ENCODE assay signal across 20 mouse cellular contexts in the genomic region with DNA sequence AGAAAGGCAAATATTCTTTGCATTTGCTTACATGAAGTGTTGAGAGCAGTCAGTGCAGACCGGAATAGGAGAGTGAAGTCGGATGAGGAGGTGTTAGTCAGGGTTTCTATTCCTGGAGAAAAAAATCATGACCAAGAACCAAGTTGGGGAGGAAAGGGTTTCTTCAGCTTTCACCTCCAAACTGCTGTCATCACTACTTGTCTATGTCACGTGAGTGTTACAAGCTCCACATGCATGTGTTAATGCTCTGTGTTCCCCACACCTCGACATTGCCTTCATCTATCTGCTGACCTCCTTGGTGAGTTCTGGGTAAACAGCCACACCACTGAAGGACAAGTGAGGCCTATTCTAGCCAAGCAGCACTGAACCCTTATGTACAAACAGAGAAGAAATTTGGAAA.
DNase-seq lines count a peak whose midpoint lies in the region; ATAC-seq lines count a peak whose summit lies in the region.
"Had no signal": no experiment of that assay in that cellular context is flagged by ENCODE, and none has a peak within 500 bp of the region (broad histone marks: within the 10 kb centered on the region; RNA-seq: fewer than 3 reads in every experiment).

No protein-coding gene starts in this region.

- no peaks in the 10 kb centered on the region for H3K9me3 ChIP-seq in heart, embryonic 11.5 days (replicated peaks; ENCODE audit: control insufficient read depth, low read length)
- no peaks in the 10 kb centered on the region for H3K9me3 ChIP-seq in heart, embryonic 15.5 days (replicated peaks)
- H3K9me3 ChIP-seq in midbrain, embryonic 11.5 days (ENCODE audit: control insufficient read depth, low read length) = no peaks in the 10 kb centered on the region
- no peaks in the 10 kb centered on the region for H3K9me3 ChIP-seq in midbrain, embryonic 16.5 days (replicated peaks; ENCODE audit: control insufficient read depth, low read length, poor library complexity, severe bottlenecking)
- H3K9me3 ChIP-seq: embryonic facial prominence, embryonic 13.5 days; forebrain, embryonic 12.5 days; hindbrain, embryonic 13.5 days; intestine, embryonic 15.5 days had no signal

- no peaks in the 10 kb centered on the region for H3K36me3 ChIP-seq in heart, embryonic 11.5 days (ENCODE audit: control insufficient read depth, insufficient read depth, low read length)
- no peaks in the 10 kb centered on the region for H3K36me3 ChIP-seq in heart, embryonic 15.5 days
- H3K36me3 ChIP-seq in midbrain, embryonic 11.5 days (ENCODE audit: control insufficient read depth, insufficient read depth, low read length) = no peaks in the 10 kb centered on the region
- no peaks in the 10 kb centered on the region for H3K36me3 ChIP-seq in midbrain, embryonic 16.5 days (ENCODE audit: control insufficient read depth, insufficient read depth, low read length)
- H3K36me3 ChIP-seq: embryonic facial prominence, embryonic 13.5 days; forebrain, embryonic 12.5 days; hindbrain, embryonic 13.5 days; intestine, embryonic 15.5 days had no signal

- no peak overlapping the region for H3K4me3 ChIP-seq in heart, embryonic 11.5 days (ENCODE audit: low read depth, low read length)
- no peak overlapping the region for H3K4me3 ChIP-seq in heart, embryonic 15.5 days
- H3K4me3 ChIP-seq in midbrain, embryonic 11.5 days (ENCODE audit: low read depth, low read length) = no peak overlapping the region
- H3K4me3 ChIP-seq in midbrain, embryonic 16.5 days (ENCODE audit: low read depth, low read length) = no peak overlapping the region
- H3K4me3 ChIP-seq: embryonic facial prominence, embryonic 13.5 days; forebrain, embryonic 12.5 days; hindbrain, embryonic 13.5 days; intestine, embryonic 15.5 days had no signal

- ATAC-seq in heart, embryonic 11.5 days (replicated peaks; ENCODE audit: insufficient number of reproducible peaks, low FRiP score, low TSS enrichment) = peak; percentile 76
- ATAC-seq in heart, embryonic 15.5 days (replicated peaks; ENCODE audit: insufficient number of reproducible peaks, insufficient read depth, low FRiP score, low read depth) = peak; percentile 73
- ATAC-seq in midbrain, embryonic 11.5 days (ENCODE audit: low FRiP score) = no peak
- ATAC-seq in midbrain, embryonic 16.5 days = no peak
- ATAC-seq: activated CD4-positive, CD25-positive, alpha-beta regulatory T cell, adult 4 months; forebrain, embryonic 16.5 days; intestine, embryonic 15.5 days; Patski had no signal

- no peaks in the 10 kb centered on the region for H3K4me1 ChIP-seq in heart, embryonic 11.5 days (ENCODE audit: control insufficient read depth, insufficient read depth, low read length)
- peaks cover 9% of the 10 kb centered on the region for H3K4me1 ChIP-seq in heart, embryonic 15.5 days (replicated peaks)
- H3K4me1 ChIP-seq in midbrain, embryonic 11.5 days (ENCODE audit: control insufficient read depth, insufficient read depth, low read length) = no peaks in the 10 kb centered on the region
- no peaks in the 10 kb centered on the region for H3K4me1 ChIP-seq in midbrain, embryonic 16.5 days (ENCODE audit: control insufficient read depth, insufficient read depth, low read length)
- H3K4me1 ChIP-seq: embryonic facial prominence, embryonic 13.5 days; forebrain, embryonic 12.5 days; hindbrain, embryonic 13.5 days; intestine, embryonic 15.5 days had no signal

- no peak overlapping the region for H3K9ac ChIP-seq in heart, embryonic 11.5 days (ENCODE audit: low read depth, low read length)
- no peak overlapping the region for H3K9ac ChIP-seq in heart, embryonic 15.5 days
- H3K9ac ChIP-seq in midbrain, embryonic 11.5 days (ENCODE audit: low read length) = no peak overlapping the region
- no peak overlapping the region for H3K9ac ChIP-seq in midbrain, embryonic 16.5 days (ENCODE audit: low read depth, low read length)
- H3K9ac ChIP-seq: embryonic facial prominence, embryonic 13.5 days; forebrain, embryonic 12.5 days; hindbrain, embryonic 13.5 days; intestine, embryonic 15.5 days had no signal

- intact Hi-C loops in heart, postnatal 10 days (cut with DNase I) = no loop called here
- intact Hi-C loops in heart, postnatal 25 days (cut with DNase I) = no loop called here

- no peaks in the 10 kb centered on the region for H3K27me3 ChIP-seq in heart, embryonic 11.5 days (ENCODE audit: control insufficient read depth, insufficient read depth, low read length)
- H3K27me3 ChIP-seq in heart, embryonic 15.5 days = no peaks in the 10 kb centered on the region
- H3K27me3 ChIP-seq in midbrain, embryonic 11.5 days (ENCODE audit: control insufficient read depth, insufficient read depth, low read length) = no peaks in the 10 kb centered on the region
- no peaks in the 10 kb centered on the region for H3K27me3 ChIP-seq in midbrain, embryonic 16.5 days (ENCODE audit: control insufficient read depth, insufficient read depth, low read depth, low read length)
- H3K27me3 ChIP-seq: CH12.LX; embryonic facial prominence, embryonic 13.5 days; forebrain, embryonic 12.5 days; hindbrain, embryonic 13.5 days; intestine, embryonic 15.5 days; Patski had no signal

- no peak overlapping the region for H3K4me2 ChIP-seq in heart, embryonic 11.5 days
- H3K4me2 ChIP-seq in heart, embryonic 15.5 days = no peak overlapping the region
- no peak overlapping the region for H3K4me2 ChIP-seq in midbrain, embryonic 11.5 days
- H3K4me2 ChIP-seq in midbrain, embryonic 16.5 days (ENCODE audit: low read length) = no peak overlapping the region
- H3K4me2 ChIP-seq: embryonic facial prominence, embryonic 13.5 days; forebrain, embryonic 12.5 days; hindbrain, embryonic 13.5 days; intestine, embryonic 15.5 days had no signal

- no peak for DNase-seq in heart, postnatal 10 days
- no peak for DNase-seq in heart, postnatal 25 days (ENCODE audit: low spot score)
- DNase-seq in midbrain, embryonic 11.5 days (ENCODE audit: low spot score, missing footprints) = peak; percentile 44
- DNase-seq: adrenal gland, postnatal 14 days; cerebellum, adult 18-20 months; cerebellum, adult 9-11 months; cerebellum, postnatal 36 days; gastrocnemius, postnatal 36 days; kidney, adult 18-20 months had no signal

- peak overlapping the region; percentile 71 for H3K27ac ChIP-seq in heart, embryonic 11.5 days (ENCODE audit: low read depth, low read length)
- peak overlapping the region; percentile 48 for H3K27ac ChIP-seq in heart, embryonic 15.5 days
- H3K27ac ChIP-seq in midbrain, embryonic 11.5 days (ENCODE audit: low read depth, low read length) = no peak overlapping the region
- no peak overlapping the region for H3K27ac ChIP-seq in midbrain, embryonic 16.5 days (ENCODE audit: low read length)
- H3K27ac ChIP-seq: embryonic facial prominence, embryonic 13.5 days; forebrain, embryonic 12.5 days; hindbrain, embryonic 13.5 days; intestine, embryonic 15.5 days had no signal

- WGBS in heart, embryonic 11.5 days (ENCODE audit: insufficient replicate concordance) = 33% methylated on average over 4 of the region's 4 CpGs
- whole genome bisulfite sequencing in heart, embryonic 15.5 days = 20% methylated on average over 4 of the region's 4 CpGs
- WGBS in midbrain, embryonic 11.5 days = 85% methylated on average over 4 of the region's 4 CpGs
- 86% methylated on average over 4 of the region's 4 CpGs for WGBS in midbrain, embryonic 16.5 days

Comparison
In these comparisons a context has a peak if more than half of its experiments do, and no peak if none do; other contexts are left out.
1. ATAC-seq: peak in heart, embryonic 11.5 days (single experiment) and heart, embryonic 15.5 days (single experiment); none in midbrain, embryonic 11.5 days (single experiment) and midbrain, embryonic 16.5 days (single experiment).
2. H3K27ac ChIP-seq: peak in heart, embryonic 11.5 days (single experiment) and heart, embryonic 15.5 days (single experiment); none in midbrain, embryonic 11.5 days (single experiment) and midbrain, embryonic 16.5 days (single experiment).